Mouse (Mus musculus): ENCODE results near the gene Aadacl3.

DNA sequence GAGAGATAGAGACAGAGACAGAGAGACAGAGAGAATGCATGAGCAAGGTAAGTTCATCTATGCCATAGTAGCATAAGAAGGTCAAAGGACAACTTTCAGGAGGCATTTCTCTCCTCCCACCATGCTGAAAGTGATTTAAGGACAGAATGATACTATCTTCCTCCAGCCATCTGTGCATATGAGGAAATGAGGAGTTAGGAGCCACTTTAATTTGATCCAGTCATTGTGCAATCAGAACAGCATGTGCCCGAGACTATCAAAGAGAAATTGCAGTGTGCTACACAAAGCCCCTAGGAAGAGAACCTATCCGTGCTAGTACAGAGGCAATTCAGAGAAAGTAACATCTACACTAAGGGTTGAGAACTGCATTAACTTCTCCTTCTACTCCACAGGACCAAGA lies 15.0 kb downstream of the Aadacl3 start:
- TF ChIP-seq POLR2A (IDR thresholded peaks at IDR 0.05; ENCODE audit: borderline replicate concordance, insufficient read depth, low read length) = no peak
- TF ChIP-seq CTCF (IDR thresholded peaks at IDR 0.05; ENCODE audit: borderline replicate concordance, insufficient read depth, low read depth, low read length) = no peak
